Mouse (Mus musculus) megakaryocyte, adult 5-6 weeks (primary cell): ENCODE results near the gene Cpt1b. TPM values are rescaled to one million over a fixed set of nuclear protein-coding genes. Genes with fewer than 3 reads are reported as not detected.
A peak's percentile ranks its signal among the peaks of the same experiment; 100 is the strongest.

Experiments used
- ATAC-seq: 2 replicates; pipeline ENCODE4 v1.8.0; 2016; ENCODE audit warnings: mild to moderate bottlenecking, inconsistent platforms; ENCODE audit not compliant: poor library complexity, severe bottlenecking
- total RNA-seq, 2 experiments: library from RNA; stranded (forward) in 1 of 2; stranded (reverse) in 1 of 2; fragments of 153-499, 151-499 nt in 1 of 2; fragments of 221-1000, 200-1000 nt in 1 of 2; gene quantifications; 2 replicates each; pipeline versions ENCODE4 v1.2.3 to v1.2.4; 2015 to 2017

Cpt1b gene
- total RNA-seq (2015), result 0.82 and 1.3 TPM in 2 replicates
- 0.61 and 0.88 TPM in 2 replicates for total RNA-seq (2017)

DNA sequence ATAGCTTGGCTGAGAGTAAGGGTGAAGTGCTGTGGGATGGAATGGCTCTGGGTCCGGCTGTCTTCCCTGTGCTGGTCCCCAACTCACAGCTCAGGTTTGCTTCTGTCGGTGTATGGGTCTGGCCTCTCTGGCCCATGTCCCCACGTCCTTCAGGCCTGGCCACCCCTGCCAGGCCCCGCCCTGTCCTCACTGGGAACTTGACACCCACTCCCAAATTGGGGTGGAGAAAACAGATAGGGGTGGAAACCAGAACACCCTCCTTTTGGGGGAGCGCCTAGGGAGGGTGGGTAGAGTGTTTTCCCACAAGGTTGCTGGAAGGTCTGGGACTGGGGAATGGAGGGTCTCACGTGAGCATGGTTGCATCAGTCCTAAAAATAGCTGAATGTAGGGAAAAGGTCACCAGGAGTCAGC lies at the start of gene Cpt1b:
TSS of gene Cpt1b (minus strand) at position 153 of the 411 bp plus-strand sequence.
- ATAC-seq, result no peak

DNA sequence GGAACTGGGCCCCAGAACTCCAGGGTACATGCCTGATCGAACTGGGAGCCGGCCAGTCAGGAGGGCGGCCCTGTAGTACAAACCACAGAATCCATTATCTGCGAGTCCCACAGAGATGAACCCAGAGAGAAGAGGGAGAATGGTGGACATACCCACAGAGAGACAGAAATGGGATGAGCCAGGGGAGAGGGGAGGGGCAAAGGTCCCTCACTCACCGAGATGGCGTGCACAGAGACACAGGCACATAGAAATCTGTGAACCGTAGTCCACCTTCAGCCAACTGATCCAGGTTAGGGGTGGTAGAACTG lies 49.6 kb upstream of the Cpt1b start:
- no peak for ATAC-seq

DNA sequence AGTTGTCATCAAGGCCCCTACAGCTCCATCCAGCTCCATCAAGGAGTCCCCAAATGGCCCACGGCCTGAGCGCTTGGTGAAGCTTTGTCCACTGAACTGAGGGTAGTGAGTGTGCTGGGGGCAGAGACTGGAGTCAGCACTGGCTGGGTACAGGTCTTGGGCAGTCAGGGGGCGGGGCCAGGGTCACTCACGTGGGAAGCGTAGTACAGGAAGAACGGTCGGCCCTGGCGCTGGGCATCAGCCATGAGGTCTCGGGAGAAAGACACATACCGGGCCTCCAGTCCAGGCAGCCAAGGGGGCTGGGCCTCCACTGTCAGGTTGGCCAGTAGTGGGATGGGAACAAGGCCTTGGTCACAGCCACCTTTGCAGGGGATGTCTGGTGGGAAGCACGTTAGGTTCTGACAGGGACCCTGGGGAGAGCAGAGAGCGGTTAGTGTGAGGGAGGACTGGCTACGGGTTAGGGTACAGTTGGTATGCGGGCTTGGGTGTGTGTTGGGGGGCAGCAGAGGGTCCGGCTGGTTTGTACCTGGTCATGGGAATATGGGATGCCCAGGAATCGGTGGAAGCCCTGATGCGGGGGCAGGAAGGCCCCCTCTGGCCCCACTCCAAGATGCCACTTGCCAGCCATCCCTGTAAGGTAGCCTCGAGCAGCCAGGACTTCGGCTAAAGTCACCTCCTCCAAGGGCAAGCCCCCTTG lies 49.1 kb upstream of the Cpt1b start:
- no peak for ATAC-seq

DNA sequence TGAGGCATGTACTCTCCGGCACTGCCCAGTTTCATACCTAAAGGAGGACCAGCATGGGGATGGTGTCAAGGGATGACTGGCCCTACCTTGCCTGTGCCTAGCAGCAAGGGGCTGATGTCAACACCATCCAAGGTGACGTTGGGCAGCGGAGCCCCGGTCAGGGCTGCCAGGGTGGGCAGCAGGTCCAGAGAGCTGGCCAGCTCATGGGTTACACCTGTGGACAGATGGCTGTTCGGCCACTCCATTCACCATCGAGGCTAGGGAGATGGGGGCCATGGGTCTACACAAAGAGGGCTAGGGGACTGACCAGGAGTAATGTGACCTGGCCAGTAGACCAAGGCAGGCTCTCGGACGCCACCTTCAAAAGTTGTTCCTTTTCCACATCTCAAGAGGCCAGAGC lies 48.3 kb upstream of the Cpt1b start:
- no peak for ATAC-seq

GRCm38 (mm10) chr15:89473370-89473769 lies 47.7 kb upstream of the Cpt1b start:
- no peak for ATAC-seq

DNA sequence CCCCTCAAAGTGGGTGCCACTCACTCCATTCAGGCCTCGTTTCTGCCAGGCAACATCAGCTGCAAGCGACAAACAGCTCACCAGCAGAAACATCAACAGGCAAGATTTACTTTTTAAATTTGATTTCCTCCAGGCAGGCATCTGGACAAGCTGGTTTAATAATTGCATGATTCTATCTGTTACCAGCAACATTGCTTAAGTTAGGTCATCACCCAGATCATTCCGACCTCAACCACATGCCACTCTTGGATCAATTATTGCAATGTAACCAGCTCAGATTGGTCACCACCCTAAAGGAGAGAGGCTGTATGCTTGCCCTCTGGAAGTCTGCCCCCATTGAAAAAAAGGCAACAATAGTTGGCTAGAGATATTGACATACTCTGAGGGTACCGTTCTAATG lies 45.8 kb upstream of the Cpt1b start:
- no peak for ATAC-seq

DNA sequence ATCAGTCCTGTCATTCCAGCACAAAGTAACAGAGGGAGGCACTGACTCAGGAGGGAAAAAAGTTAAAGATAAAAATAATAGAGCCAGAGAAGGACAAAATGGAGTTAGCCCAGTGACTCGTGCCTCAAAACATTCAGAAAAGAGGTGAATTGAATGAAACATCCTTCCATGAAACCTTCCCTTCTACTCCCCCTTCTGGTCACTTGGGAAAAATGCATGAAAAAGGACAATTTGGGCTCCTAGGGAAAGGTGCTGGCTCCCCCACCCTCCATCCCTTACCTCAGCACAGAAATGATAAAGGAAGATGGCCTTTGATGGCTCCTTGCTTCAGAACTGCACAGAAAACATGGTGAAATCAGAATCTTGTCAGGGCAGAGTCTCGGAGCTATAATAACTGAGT lies 42.9 kb upstream of the Cpt1b start:
- peak; percentile 63 for ATAC-seq

DNA sequence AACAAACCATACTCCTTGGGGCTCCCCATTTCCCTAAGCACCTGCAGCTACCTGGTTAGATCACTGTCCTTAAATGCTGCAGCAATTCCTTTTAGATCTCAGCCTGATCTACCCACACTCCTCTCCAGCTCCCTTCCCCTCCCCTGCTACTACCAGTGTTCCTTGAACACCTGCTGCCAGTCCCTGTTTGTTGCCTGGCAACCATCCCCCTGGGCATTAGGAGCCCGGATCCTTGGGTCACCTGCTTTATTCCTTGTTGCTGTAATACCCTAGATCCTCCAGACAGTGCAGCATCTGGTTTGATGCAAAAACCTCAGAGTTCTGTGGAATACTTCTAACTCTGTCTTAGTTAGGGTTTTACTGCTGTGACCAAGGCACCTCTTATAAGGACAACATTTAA lies 39.4 kb upstream of the Cpt1b start:
- ATAC-seq, result no peak

DNA sequence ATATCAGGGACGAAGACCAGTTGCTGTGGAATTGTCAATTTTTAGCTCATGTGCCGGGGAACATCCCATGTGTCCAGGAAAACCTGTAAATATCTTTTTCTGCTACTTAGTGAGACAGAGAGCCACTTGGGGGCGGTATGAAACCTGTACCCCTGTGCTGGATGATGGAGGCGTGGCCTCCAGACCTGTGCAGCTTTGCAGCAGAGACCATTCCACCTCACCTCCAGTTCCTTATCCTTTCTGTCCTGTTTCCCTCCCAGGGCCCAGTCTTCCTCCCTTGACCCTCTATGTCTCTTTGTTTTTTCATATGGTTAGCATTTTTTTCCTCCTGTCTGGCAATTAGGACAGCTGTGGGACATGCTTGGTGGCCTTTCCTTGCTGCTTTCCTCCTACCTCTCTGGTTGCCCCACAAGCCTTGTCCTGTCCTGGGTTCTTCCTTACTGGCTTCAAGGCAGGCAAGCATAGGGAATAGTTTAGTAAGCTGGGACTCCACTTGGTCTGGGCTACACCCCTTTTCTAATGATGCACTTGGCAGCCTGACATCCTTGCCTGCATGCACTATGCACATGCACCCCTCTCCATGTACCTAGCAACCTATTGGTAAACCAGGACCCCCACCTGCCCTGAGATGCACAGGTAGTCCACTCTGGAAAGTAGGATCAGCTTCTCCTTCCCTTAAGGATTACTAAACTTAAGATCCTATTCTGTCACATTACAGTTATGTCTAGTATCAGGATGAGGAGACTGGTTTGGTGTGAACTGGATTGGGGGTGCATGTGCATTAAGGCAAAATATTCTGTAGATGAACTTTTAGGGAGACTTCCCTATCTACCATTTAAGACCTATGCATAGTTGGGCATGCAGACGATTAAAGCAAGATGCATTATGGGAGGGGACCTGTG lies 37.9 kb upstream of the Cpt1b start:
- no peak for ATAC-seq

- no peak for ATAC-seq
These were observed 36.5 kb upstream of the Cpt1b start for GRCm38 (mm10) chr15:89462176-89462575.

DNA sequence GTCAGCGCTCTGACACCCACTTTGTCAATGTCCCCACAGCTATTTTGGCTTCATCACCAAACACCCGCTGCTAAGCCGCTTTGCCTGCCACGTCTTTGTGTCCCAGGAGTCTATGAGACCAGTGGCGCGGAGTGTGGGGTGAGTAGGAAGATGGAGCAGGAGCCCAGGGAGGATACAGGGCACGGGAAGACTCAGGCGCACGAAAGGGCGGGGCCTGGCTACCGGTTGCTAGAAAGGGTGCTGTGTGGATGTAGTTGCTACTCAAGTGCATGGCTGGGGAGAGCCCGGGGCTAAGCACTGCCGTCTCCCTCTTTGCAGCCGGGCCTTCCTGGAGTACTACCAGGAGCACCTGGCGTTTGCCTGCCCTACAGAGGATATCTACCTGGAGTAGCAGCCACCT lies 35.7 kb upstream of the Cpt1b start:
- ATAC-seq, result no peak

DNA sequence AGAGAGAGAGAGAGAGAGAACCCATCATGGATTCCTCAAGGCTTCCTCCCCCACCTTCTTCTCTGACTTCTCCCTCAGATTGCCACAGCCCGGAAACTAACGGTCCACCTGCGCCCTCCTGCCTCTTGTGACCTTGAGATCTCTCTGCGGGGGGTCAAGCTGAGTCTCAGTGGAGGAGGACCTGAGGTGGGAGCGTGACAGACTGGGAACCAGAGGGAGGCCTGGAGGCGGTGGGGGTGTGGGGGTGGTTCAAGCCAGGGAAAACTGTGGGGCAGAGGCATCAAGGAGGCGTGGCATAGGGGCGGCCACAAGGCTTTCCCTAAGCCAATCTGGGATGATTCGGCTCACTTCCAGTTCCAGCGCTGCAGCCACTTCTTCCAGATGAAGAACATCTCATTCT lies 34.6 kb upstream of the Cpt1b start:
- ATAC-seq, result no peak

GRCm38 (mm10) chr15:89459821-89460220 lies 34.2 kb upstream of the Cpt1b start:
- ATAC-seq, result no peak

DNA sequence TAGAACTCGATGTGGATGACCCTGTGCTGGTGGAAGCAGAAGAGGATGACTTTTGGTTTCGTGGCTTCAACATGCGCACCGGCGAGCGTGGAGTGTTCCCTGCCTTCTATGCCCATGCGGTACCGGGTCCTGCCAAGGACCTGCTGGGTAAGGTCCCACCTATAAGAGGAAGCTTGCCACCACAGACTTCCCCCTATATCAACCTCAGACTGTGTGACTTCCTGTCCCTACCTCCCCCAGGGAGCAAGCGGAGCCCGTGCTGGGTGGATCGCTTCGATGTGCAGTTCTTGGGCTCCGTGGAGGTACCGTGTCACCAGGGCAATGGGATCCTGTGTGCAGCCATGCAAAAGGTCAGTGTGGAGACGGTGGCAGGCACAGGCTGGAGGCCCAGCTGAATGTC lies 33.3 kb upstream of the Cpt1b start:
- peak; percentile 66 for ATAC-seq

DNA sequence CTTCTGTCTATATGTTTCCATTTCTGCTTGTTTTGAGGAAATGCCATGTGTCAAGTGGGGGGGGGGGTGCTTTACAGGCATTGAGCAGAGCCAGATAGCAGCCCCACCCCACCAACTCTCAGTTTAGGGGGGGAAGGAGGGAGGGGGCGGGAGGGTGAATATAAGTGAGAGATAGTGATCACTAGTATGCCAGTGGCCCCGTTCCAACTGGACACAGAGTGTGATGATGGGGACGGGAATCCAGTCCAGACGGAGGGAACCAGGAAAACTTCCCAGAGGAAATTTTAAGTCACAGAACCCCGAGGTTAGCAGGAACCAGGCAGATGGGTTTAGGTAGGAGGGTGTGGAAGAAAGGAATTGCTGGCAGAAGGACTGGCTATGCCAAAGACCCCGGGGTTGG lies 30.0 kb upstream of the Cpt1b start:
- no peak for ATAC-seq

DNA sequence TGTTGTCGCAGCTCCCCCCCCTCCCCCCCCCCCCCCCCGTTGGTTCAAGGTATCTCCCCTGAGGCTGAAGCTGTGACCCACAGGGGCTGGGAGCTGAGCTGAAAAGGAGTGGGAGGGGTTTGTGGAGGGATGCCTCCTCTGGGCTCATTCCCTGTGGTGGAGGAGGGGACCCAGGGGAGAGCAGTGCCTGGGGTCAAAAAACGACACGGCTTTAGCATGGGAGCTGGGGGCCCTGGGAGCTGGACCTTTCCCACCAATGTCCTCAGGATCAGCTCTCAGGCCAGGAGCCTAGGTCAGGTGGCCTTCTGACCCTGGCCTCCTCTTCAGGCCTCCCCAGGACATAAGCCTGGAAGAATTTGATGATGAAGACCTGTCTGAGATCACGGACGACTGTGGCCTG lies 29.2 kb upstream of the Cpt1b start:
- no peak for ATAC-seq

GRCm38 (mm10) chr15:89453865-89454478 lies 28.3 kb upstream of the Cpt1b start, which contains the start of gene Mapk8ip2:
Gene Mapk8ip2 (plus strand): TSS chr15:89453913.
- no peak for ATAC-seq

DNA sequence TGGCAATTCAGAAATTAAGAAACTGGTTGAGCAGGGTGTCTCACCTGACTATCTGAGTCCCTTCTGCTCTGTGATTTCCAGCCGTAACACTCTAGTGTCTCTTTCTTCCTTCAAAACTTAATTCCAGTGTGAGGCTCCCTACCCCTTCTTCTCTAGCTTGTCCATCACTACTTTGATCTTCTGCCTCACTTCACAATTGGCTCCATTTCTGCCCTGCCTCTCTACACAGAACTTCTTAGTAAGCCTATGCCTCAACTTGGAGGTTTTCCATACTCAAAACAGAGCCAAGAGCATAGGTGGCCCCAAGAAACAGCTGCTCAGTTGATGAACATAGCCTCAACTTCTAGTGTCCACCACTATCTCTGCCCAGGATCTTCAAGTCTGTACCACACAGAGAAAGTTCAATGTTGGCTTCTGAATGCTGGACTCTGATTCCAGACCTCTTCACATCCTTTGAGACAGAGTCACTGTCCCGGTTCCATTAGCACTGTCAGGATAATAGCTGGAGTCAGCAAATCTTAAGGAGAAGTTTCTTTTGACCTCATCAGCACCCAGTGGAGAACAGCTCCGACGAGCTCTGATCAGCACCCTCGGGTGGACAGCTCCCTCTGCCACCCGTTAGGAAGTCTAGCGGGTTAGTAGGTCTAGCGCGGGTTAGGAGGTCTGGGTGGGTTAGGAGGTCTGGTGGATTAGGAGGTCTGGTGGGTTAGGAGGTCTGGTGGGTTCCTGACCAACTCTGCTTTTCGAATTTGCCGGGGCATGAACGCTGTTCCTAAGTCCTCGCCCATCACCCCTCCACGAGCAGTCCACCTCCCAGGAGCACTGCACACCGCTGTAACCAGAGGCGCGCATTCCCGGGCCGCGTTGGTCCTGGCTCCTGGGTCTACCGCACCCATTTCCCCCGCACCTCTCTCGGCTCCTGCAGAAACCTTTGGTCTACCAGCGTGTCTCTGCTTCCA lies 27.5 kb upstream of the Cpt1b start:
- ATAC-seq, result peak; percentile 72

- no peak for ATAC-seq
These were observed 16.9 kb upstream of the Cpt1b start for GRCm38 (mm10) chr15:89442486-89443070.

DNA sequence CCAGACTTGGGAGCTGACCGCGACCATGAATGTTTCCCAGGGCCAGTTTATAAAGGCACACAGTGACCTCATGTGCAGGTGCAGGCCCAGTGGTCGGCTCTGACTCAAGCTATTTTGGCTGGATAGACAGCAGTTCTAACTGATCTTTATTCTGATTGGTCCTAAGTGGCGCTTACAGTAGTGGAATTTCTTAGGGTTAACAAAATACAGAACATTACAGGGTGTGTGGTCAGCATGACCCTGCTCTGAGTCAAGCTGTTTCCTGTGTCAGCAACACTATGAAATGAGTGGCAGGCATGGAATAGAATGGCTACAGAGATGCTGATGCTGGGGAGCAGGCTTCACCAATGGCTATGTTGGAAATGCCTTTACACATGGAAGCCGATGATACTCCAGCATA lies 10.2 kb upstream of the Cpt1b start:
- no peak for ATAC-seq
